In genomic region chr2:123754220-123754619, GRCm38 (mm10) we compare ENCODE assay signal across 12 mouse cellular contexts.
DNase-seq lines count a peak whose midpoint lies in the region; ATAC-seq and TF ChIP-seq lines count a peak whose summit lies in the region.
"Had no signal": no experiment of that assay in that cellular context is flagged by ENCODE, and none has a peak within 500 bp of the region (broad histone marks: within the 10 kb centered on the region; RNA-seq: fewer than 3 reads in every experiment).

No protein-coding gene starts in this region.

- no peaks in the 10 kb centered on the region for H3K4me1 ChIP-seq in liver, embryonic 11.5 days (replicated peaks; ENCODE audit: control insufficient read depth, insufficient read depth, low read length)
- H3K4me1 ChIP-seq in liver, embryonic 12.5 days = no peaks in the 10 kb centered on the region
- H3K4me1 ChIP-seq in forebrain, embryonic 16.5 days (replicated peaks; ENCODE audit: control insufficient read depth, insufficient read depth, low read length) = no peaks in the 10 kb centered on the region
- no peaks in the 10 kb centered on the region for H3K4me1 ChIP-seq in limb, embryonic 12.5 days (replicated peaks)
- no peaks in the 10 kb centered on the region for H3K4me1 ChIP-seq in olfactory bulb, adult 2 months (ENCODE audit: control insufficient read depth, insufficient read depth, low read length)

- H3K27ac ChIP-seq in liver, embryonic 11.5 days (ENCODE audit: low read depth, low read length) = no peak overlapping the region
- no peak overlapping the region for H3K27ac ChIP-seq in liver, embryonic 12.5 days
- no peak overlapping the region for H3K27ac ChIP-seq in forebrain, embryonic 16.5 days (ENCODE audit: low read length)
- H3K27ac ChIP-seq in limb, embryonic 12.5 days = no peak overlapping the region
- no peak overlapping the region for H3K27ac ChIP-seq in olfactory bulb, adult 2 months (ENCODE audit: insufficient read depth, low read depth, low read length)

- no peak for TF ChIP-seq POLR2A in olfactory bulb, adult 2 months (IDR thresholded peaks at IDR 0.05; ENCODE audit: insufficient read depth, low read depth, low read length)

- DNase-seq in liver, embryonic 11.5 days (ENCODE audit: low spot score) = no peak
- no peak for DNase-seq in spleen, postnatal 36 days (ENCODE audit: low spot score in 2 of 2)
- no peak for DNase-seq in right cerebral cortex, postnatal 14 days
- DNase-seq: adrenal gland, adult 8-10 months; cerebellum, adult 9-10 months; kidney, adult 11 months; lung, postnatal 36 days had no signal

- H3K9me3 ChIP-seq in liver, embryonic 11.5 days (ENCODE audit: control insufficient read depth, low read length) = no peaks in the 10 kb centered on the region
- H3K9me3 ChIP-seq in liver, embryonic 12.5 days (replicated peaks) = no peaks in the 10 kb centered on the region
- H3K9me3 ChIP-seq in forebrain, embryonic 16.5 days (ENCODE audit: control insufficient read depth, low read length) = no peaks in the 10 kb centered on the region
- no peaks in the 10 kb centered on the region for H3K9me3 ChIP-seq in limb, embryonic 12.5 days
- H3K9me3 ChIP-seq: G1E had no signal

- H3K4me2 ChIP-seq in liver, embryonic 11.5 days = peak overlapping the region; percentile 17; the same call in 1 of the 2 replicates
- H3K4me2 ChIP-seq in liver, embryonic 12.5 days = no peak overlapping the region
- H3K4me2 ChIP-seq in forebrain, embryonic 16.5 days (ENCODE audit: low read length) = peak overlapping the region; percentile 47
- H3K4me2 ChIP-seq in limb, embryonic 12.5 days = peak overlapping the region; percentile 35; the same call in 1 of the 2 replicates

- no peak for TF ChIP-seq CTCF in olfactory bulb, adult 2 months (IDR thresholded peaks at IDR 0.05; ENCODE audit: insufficient read depth, low read depth, low read length)

- no peak overlapping the region for H3K9ac ChIP-seq in liver, embryonic 11.5 days (ENCODE audit: low read depth, low read length)
- H3K9ac ChIP-seq in liver, embryonic 12.5 days = no peak overlapping the region
- H3K9ac ChIP-seq in forebrain, embryonic 16.5 days (replicated peaks; ENCODE audit: low read depth, low read length) = no peak overlapping the region
- no peak overlapping the region for H3K9ac ChIP-seq in limb, embryonic 12.5 days (replicated peaks)

- no peaks in the 10 kb centered on the region for H3K36me3 ChIP-seq in liver, embryonic 11.5 days (ENCODE audit: control insufficient read depth, insufficient read depth, low read length)
- no peaks in the 10 kb centered on the region for H3K36me3 ChIP-seq in liver, embryonic 12.5 days
- H3K36me3 ChIP-seq in forebrain, embryonic 16.5 days (ENCODE audit: control insufficient read depth, insufficient read depth) = no peaks in the 10 kb centered on the region
- no peaks in the 10 kb centered on the region for H3K36me3 ChIP-seq in limb, embryonic 12.5 days
- H3K36me3 ChIP-seq: G1E had no signal

- no peaks in the 10 kb centered on the region for H3K27me3 ChIP-seq in liver, embryonic 11.5 days (replicated peaks; ENCODE audit: control insufficient read depth, insufficient read depth, low read length)
- no peaks in the 10 kb centered on the region for H3K27me3 ChIP-seq in liver, embryonic 12.5 days (replicated peaks)
- H3K27me3 ChIP-seq in forebrain, embryonic 16.5 days (replicated peaks; ENCODE audit: control insufficient read depth, insufficient read depth, low read length) = no peaks in the 10 kb centered on the region
- no peaks in the 10 kb centered on the region for H3K27me3 ChIP-seq in limb, embryonic 12.5 days

- 81% methylated on average over 7 of the region's 7 CpGs for WGBS in liver, embryonic 11.5 days
- 66% methylated on average over 7 of the region's 7 CpGs for WGBS in liver, embryonic 12.5 days (ENCODE audit: insufficient replicate concordance)
- WGBS in forebrain, embryonic 16.5 days = 72% methylated on average over 7 of the region's 7 CpGs
- WGBS in limb, embryonic 12.5 days = 77% methylated on average over 7 of the region's 7 CpGs
- 55% methylated on average over 7 of the region's 7 CpGs for WGBS in olfactory bulb, adult 2 months

- no peak overlapping the region for H3K4me3 ChIP-seq in liver, embryonic 11.5 days (ENCODE audit: low read depth, low read length)
- no peak overlapping the region for H3K4me3 ChIP-seq in liver, embryonic 12.5 days
- peak overlapping the region; percentile 33 for H3K4me3 ChIP-seq in forebrain, embryonic 16.5 days (replicated peaks; ENCODE audit: low read length)
- H3K4me3 ChIP-seq in limb, embryonic 12.5 days (replicated peaks) = peak overlapping the region; percentile 21
- H3K4me3 ChIP-seq in olfactory bulb, adult 2 months (ENCODE audit: insufficient read depth, low read depth, low read length) = peak overlapping the region; percentile 32; the same call in 1 of the 2 replicates

- no peak for ATAC-seq in liver, embryonic 11.5 days (replicated peaks; ENCODE audit: low FRiP score)
- no peak for ATAC-seq in liver, embryonic 12.5 days
- ATAC-seq in forebrain, embryonic 16.5 days = no peak
- ATAC-seq in limb, embryonic 12.5 days (ENCODE audit: insufficient number of reproducible peaks, insufficient read depth, low FRiP score, low TSS enrichment, low read depth) = no peak

Comparison
In these comparisons a context has a peak if more than half of its experiments do, and no peak if none do; other contexts are left out.
1. H3K4me3 ChIP-seq: peak in forebrain, embryonic 16.5 days (single experiment), limb, embryonic 12.5 days (single experiment) and olfactory bulb, adult 2 months (single experiment); none in liver, embryonic 11.5 days (single experiment) and liver, embryonic 12.5 days (single experiment).